17 mouse cellular contexts compared by ENCODE assay signal in the genomic region with DNA sequence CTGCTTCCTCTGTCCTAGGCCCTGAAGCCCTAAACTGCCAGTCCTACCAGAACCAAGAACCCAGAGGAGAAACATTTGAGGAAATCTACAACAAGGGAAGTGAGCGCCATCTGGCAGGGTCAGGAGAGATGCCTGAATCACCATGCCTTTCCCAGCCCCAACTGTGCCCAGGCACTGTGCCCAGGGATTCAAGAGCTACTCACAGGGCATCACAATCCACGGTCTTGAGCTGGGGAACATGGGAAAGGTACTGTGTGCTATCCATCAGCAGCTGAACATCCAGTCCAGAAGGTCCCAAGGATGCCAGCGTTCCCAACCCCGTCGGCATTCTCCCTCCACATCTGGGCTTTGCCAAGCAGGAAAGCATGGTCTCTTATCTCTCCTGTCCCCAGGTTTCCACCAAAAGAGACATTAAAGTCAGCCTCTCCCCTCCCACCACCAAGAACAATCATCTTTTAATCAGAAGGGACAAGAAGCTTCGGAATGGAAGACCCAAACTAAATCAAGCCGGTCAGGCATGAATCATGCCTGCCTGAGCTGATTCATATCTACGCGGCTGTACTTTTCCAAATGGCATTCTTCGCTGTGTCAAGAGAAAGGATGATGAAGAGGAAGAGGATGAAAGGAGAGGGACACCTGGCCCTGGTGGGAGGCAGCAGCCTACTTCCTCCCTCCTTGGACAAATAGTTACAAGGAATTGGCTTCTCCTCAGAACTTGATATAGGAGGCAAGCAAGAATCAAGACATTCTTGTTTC. TPM values are rescaled to one million over a fixed set of nuclear protein-coding genes. Genes with fewer than 3 reads are reported as not detected.
DNase-seq lines count a peak whose midpoint lies in the region; ATAC-seq and TF ChIP-seq lines count a peak whose summit lies in the region.
"Had no signal": no experiment of that assay in that cellular context is flagged by ENCODE, and none has a peak within 500 bp of the region (broad histone marks: within the 10 kb centered on the region; RNA-seq: fewer than 3 reads in every experiment).

No protein-coding gene starts in this region.

- no peak overlapping the region for H3K4me3 ChIP-seq in heart, adult 2 months
- H3K4me3 ChIP-seq in embryonic facial prominence, embryonic 10.5 days: no peak overlapping the region
- no peak overlapping the region for H3K4me3 ChIP-seq in liver, postnatal 0 days (ENCODE audit: low read depth, low read length)
- H3K4me3 ChIP-seq in hindbrain, embryonic 13.5 days: no peak overlapping the region
- H3K4me3 ChIP-seq: embryonic facial prominence, embryonic 12.5 days; heart, embryonic 13.5 days; lung, embryonic 15.5 days; neural tube, embryonic 12.5 days had no signal

- ATAC-seq in liver, postnatal 0 days: no peak
- ATAC-seq in hindbrain, embryonic 13.5 days (ENCODE audit: low FRiP score): no peak

- H3K27ac ChIP-seq in heart, adult 2 months: no peak overlapping the region
- H3K27ac ChIP-seq in embryonic facial prominence, embryonic 10.5 days (replicated peaks): no peak overlapping the region
- H3K27ac ChIP-seq in liver, postnatal 0 days (ENCODE audit: low read depth): no peak overlapping the region
- no peak overlapping the region for H3K27ac ChIP-seq in hindbrain, embryonic 13.5 days
- H3K27ac ChIP-seq: embryonic facial prominence, embryonic 12.5 days; heart, embryonic 13.5 days; lung, embryonic 15.5 days; neural tube, embryonic 12.5 days had no signal

- H3K27me3 ChIP-seq in heart, adult 2 months (ENCODE audit: control insufficient read depth, insufficient read depth, low read length): no peaks in the 10 kb centered on the region
- 0 out of 2 replicates have a peak, but pooled peaks cover 7% of the 10 kb centered on the region for H3K27me3 ChIP-seq in embryonic facial prominence, embryonic 10.5 days (replicated peaks; ENCODE audit: low read depth, poor library complexity, severe bottlenecking)
- no peaks in the 10 kb centered on the region for H3K27me3 ChIP-seq in liver, postnatal 0 days (ENCODE audit: insufficient read depth, low read length)
- no peaks in the 10 kb centered on the region for H3K27me3 ChIP-seq in hindbrain, embryonic 13.5 days
- H3K27me3 ChIP-seq: embryonic facial prominence, embryonic 12.5 days; lung, embryonic 15.5 days; neural tube, embryonic 12.5 days had no signal

- no peak for TF ChIP-seq POLR2A in heart, adult 2 months (IDR thresholded peaks at IDR 0.05; ENCODE audit: insufficient read depth, low read depth, low read length)

- no peaks in the 10 kb centered on the region for H3K9me3 ChIP-seq in embryonic facial prominence, embryonic 10.5 days
- no peaks in the 10 kb centered on the region for H3K9me3 ChIP-seq in liver, postnatal 0 days (ENCODE audit: low read length)
- no peaks in the 10 kb centered on the region for H3K9me3 ChIP-seq in hindbrain, embryonic 13.5 days
- H3K9me3 ChIP-seq: embryonic facial prominence, embryonic 12.5 days; heart, embryonic 13.5 days; lung, embryonic 15.5 days; neural tube, embryonic 12.5 days had no signal

- no peak overlapping the region for H3K4me2 ChIP-seq in liver, postnatal 0 days (ENCODE audit: low read depth, low read length)
- no peak overlapping the region for H3K4me2 ChIP-seq in hindbrain, embryonic 13.5 days
- H3K4me2 ChIP-seq: embryonic facial prominence, embryonic 12.5 days; heart, embryonic 13.5 days; lung, embryonic 15.5 days; neural tube, embryonic 12.5 days had no signal

- TF ChIP-seq CTCF in heart, adult 2 months (IDR thresholded peaks at IDR 0.05): no peak
- no peak for TF ChIP-seq CTCF in liver, postnatal 0 days (IDR thresholded peaks at IDR 0.05; ENCODE audit: low read depth)

- no peaks in the 10 kb centered on the region for H3K79me2 ChIP-seq in heart, adult 2 months (replicated peaks; ENCODE audit: control insufficient read depth, insufficient read depth, low read length)

- WGBS in heart, adult 2 months: 78% methylated on average over 10 of the region's 10 CpGs
- 89% methylated on average over 10 of the region's 10 CpGs for WGBS in embryonic facial prominence, embryonic 10.5 days
- WGBS in liver, postnatal 0 days (ENCODE audit: insufficient replicate concordance): 88% methylated on average over 10 of the region's 10 CpGs
- 89% methylated on average over 10 of the region's 10 CpGs for WGBS in hindbrain, embryonic 13.5 days

- H3K9ac ChIP-seq in heart, adult 2 months (ENCODE audit: low read depth, low read length): no peak overlapping the region
- H3K9ac ChIP-seq in liver, postnatal 0 days (replicated peaks): no peak overlapping the region
- H3K9ac ChIP-seq in hindbrain, embryonic 13.5 days: no peak overlapping the region
- H3K9ac ChIP-seq: embryonic facial prominence, embryonic 12.5 days; heart, embryonic 13.5 days; lung, embryonic 15.5 days; neural tube, embryonic 12.5 days had no signal

- DNase-seq in heart, adult 11 months: peak; percentile 84
- no peak for DNase-seq in heart, adult 2 months
- DNase-seq in Muller cell, postnatal 12 days (ENCODE audit: inconsistent ontology term): peak; percentile 27
- DNase-seq in brain, adult 2 months (ENCODE audit: low read depth, low spot score): peak; percentile 99
- peak; percentile 96 to 98 for DNase-seq in cerebellum, postnatal 10 days
- no peak for DNase-seq in embryonic facial prominence, embryonic 10.5 days (ENCODE audit: low spot score)
- DNase-seq in liver, postnatal 0 days: no peak
- DNase-seq: gastrocnemius, postnatal 25 days; heart, postnatal 4 days; kidney, postnatal 10 days had no signal

- H3K4me1 ChIP-seq in heart, adult 2 months (ENCODE audit: control insufficient read depth, insufficient read depth, low read length): no peaks in the 10 kb centered on the region
- no peaks in the 10 kb centered on the region for H3K4me1 ChIP-seq in embryonic facial prominence, embryonic 10.5 days
- no peaks in the 10 kb centered on the region for H3K4me1 ChIP-seq in liver, postnatal 0 days (ENCODE audit: insufficient read depth)
- H3K4me1 ChIP-seq in hindbrain, embryonic 13.5 days (replicated peaks): no peaks in the 10 kb centered on the region
- H3K4me1 ChIP-seq: embryonic facial prominence, embryonic 12.5 days; lung, embryonic 15.5 days; neural tube, embryonic 12.5 days had no signal

- H3K36me3 ChIP-seq in heart, adult 2 months (ENCODE audit: control insufficient read depth, insufficient read depth, low read length): no peaks in the 10 kb centered on the region
- H3K36me3 ChIP-seq in embryonic facial prominence, embryonic 10.5 days (replicated peaks): no peaks in the 10 kb centered on the region
- H3K36me3 ChIP-seq in liver, postnatal 0 days (replicated peaks; ENCODE audit: insufficient read depth, low read length): no peaks in the 10 kb centered on the region
- peaks cover 15% of the 10 kb centered on the region for H3K36me3 ChIP-seq in hindbrain, embryonic 13.5 days
- H3K36me3 ChIP-seq: embryonic facial prominence, embryonic 12.5 days; heart, embryonic 13.5 days; lung, embryonic 15.5 days; neural tube, embryonic 12.5 days had no signal

- TF ChIP-seq EP300 in heart, adult 2 months (IDR thresholded peaks at IDR 0.05; ENCODE audit: insufficient read depth, low read depth, low read length): no peak
- no peak for TF ChIP-seq EP300 in liver, postnatal 0 days (IDR thresholded peaks at IDR 0.05; ENCODE audit: low read depth)

- intact Hi-C loops in heart, adult 2 months (cut with DNase I): loop anchor here (2.0 kb wide), 1 partner anchor 212 kb away; no protein-coding TSS in a partner anchor

RNA-seq across cellular contexts. Expression of a gene that starts 9.9 kb away (rescaled TPM):
- total RNA-seq in heart, adult 2 months (2021): not detected
- 5.0 TPM in 1 of 2 replicates, not detected in the other for polyA plus RNA-seq in heart, adult 2 months (2012; rRNA removed)
- polyA plus RNA-seq in embryonic facial prominence, embryonic 10.5 days (2016; fragmentation: Nextera tagmentation; extraction: Ambion mirVana): 0.55 and 1.3 TPM in 2 replicates
- 0.16 and 0.21 TPM in 2 replicates for polyA plus RNA-seq in liver, postnatal 0 days (2015; fragmentation: Nextera tagmentation; extraction: Ambion mirVana)
- 0.21 TPM in 1 of 2 replicates, not detected in the other for polyA plus RNA-seq in hindbrain, embryonic 13.5 days (2015; fragmentation: Nextera tagmentation; extraction: Ambion mirVana)
- total RNA-seq: gastrocnemius, postnatal 25 days; heart, postnatal 4 days; megakaryocyte, adult 5-6 weeks had no signal
- polyA plus RNA-seq: neural tube, embryonic 12.5 days had no signal

RNA-seq across cellular contexts. Expression of a gene that starts 17.5 kb away (rescaled TPM):
- total RNA-seq in heart, adult 2 months (2021): under 1 TPM; 0.70 to 0.91 TPM
- polyA plus RNA-seq in heart, adult 2 months (2012; rRNA removed): 1.4 and 1.9 TPM in 2 replicates
- 15.7 and 17.3 TPM in 2 replicates for polyA plus RNA-seq in embryonic facial prominence, embryonic 10.5 days (2016; fragmentation: Nextera tagmentation; extraction: Ambion mirVana)
- polyA plus RNA-seq in liver, postnatal 0 days (2015; fragmentation: Nextera tagmentation; extraction: Ambion mirVana): 0.08 and 0.19 TPM in 2 replicates
- 29.0 and 30.9 TPM in 2 replicates for polyA plus RNA-seq in hindbrain, embryonic 13.5 days (2015; fragmentation: Nextera tagmentation; extraction: Ambion mirVana)
- total RNA-seq: liver, adult 2 months; megakaryocyte, adult 5-6 weeks had no signal
- polyA plus RNA-seq: liver, adult 2 months had no signal

RNA-seq across cellular contexts. Expression of a gene that starts 39.8 kb away (rescaled TPM):
- 10 to 100 TPM; 12.6 to 13.7 TPM for total RNA-seq in heart, adult 2 months (2021)
- polyA plus RNA-seq in heart, adult 2 months (2012; rRNA removed): 19.1 and 20.2 TPM in 2 replicates
- 50.3 and 50.4 TPM in 2 replicates for polyA plus RNA-seq in embryonic facial prominence, embryonic 10.5 days (2016; fragmentation: Nextera tagmentation; extraction: Ambion mirVana)
- 14.9 and 16.2 TPM in 2 replicates for polyA plus RNA-seq in liver, postnatal 0 days (2015; fragmentation: Nextera tagmentation; extraction: Ambion mirVana)
- polyA plus RNA-seq in hindbrain, embryonic 13.5 days (2015; fragmentation: Nextera tagmentation; extraction: Ambion mirVana): 33.3 and 37.3 TPM in 2 replicates

RNA-seq across cellular contexts. Expression of a gene that starts 39.9 kb away (rescaled TPM):
- 10 to 100 TPM; 76.2 to 87.3 TPM for total RNA-seq in heart, adult 2 months (2021)
- 96.7 and 183 TPM in 2 replicates for polyA plus RNA-seq in heart, adult 2 months (2012; rRNA removed)
- polyA plus RNA-seq in embryonic facial prominence, embryonic 10.5 days (2016; fragmentation: Nextera tagmentation; extraction: Ambion mirVana): 97.1 and 101 TPM in 2 replicates
- 92.5 and 92.7 TPM in 2 replicates for polyA plus RNA-seq in liver, postnatal 0 days (2015; fragmentation: Nextera tagmentation; extraction: Ambion mirVana)
- polyA plus RNA-seq in hindbrain, embryonic 13.5 days (2015; fragmentation: Nextera tagmentation; extraction: Ambion mirVana): 144 and 152 TPM in 2 replicates

Comparison
In these comparisons a context has a peak if more than half of its experiments do, and no peak if none do; other contexts are left out.
1. DNase-seq: peak in heart, adult 11 months (single experiment), Muller cell, postnatal 12 days (single experiment), brain, adult 2 months (single experiment) and cerebellum, postnatal 10 days (2 of 2); none in heart, adult 2 months (0 of 2), embryonic facial prominence, embryonic 10.5 days (single experiment) and liver, postnatal 0 days (single experiment).